Mouse (Mus musculus) limb, embryonic 10.5 days (tissue): Measurements from ENCODE around the gene Slc28a2. TPM values are rescaled to one million over a fixed set of nuclear protein-coding genes. Genes with fewer than 3 reads are reported as not detected.
A peak's percentile ranks its signal among the peaks of the same experiment; 100 is the strongest.
"Not testable (repeated sequence)": the region's sequence is repeated elsewhere in the genome, so short reads cannot be mapped to it uniquely, and the experiment has no call there.

Source experiments
- DNase-seq: peaks from one replicate; pipeline ENCODE4 v3.0.0-alpha.2; 2017; ENCODE audit warnings: low spot score
- H3K27ac ChIP-seq: fragments of 300-500 bp; sonication (generic); 2 replicates; pipeline ENCODE4 v1.5.1; 2016; ENCODE audit warnings: mild to moderate bottlenecking
- H3K27me3 ChIP-seq: fragments of 300-500 bp; sonication (generic); 2 replicates; pipeline ENCODE4 v1.6.1; 2016; ENCODE audit warnings: low read depth, mild to moderate bottlenecking; ENCODE audit not compliant: poor library complexity, severe bottlenecking
- H3K36me3 ChIP-seq: fragments of 300-500 bp; sonication (generic); 2 replicates; pipeline ENCODE4 v1.6.1; 2016; ENCODE audit warnings: mild to moderate bottlenecking, moderate library complexity
- H3K4me1 ChIP-seq: fragments of 300-500 bp; sonication (generic); 2 replicates; pipeline ENCODE4 v1.6.1; 2016
- H3K4me3 ChIP-seq: fragments of 300-500 bp; sonication (generic); 2 replicates; pipeline ENCODE4 v1.5.1; 2016; ENCODE audit warnings: mild to moderate bottlenecking, moderate library complexity
- H3K9me3 ChIP-seq: fragments of 300-500 bp; sonication (generic); replicated peaks from 2 replicates; pipeline ENCODE4 v1.6.1; 2016; ENCODE audit warnings: mild to moderate bottlenecking
- WGBS: fragments of 180-500 bp; shearing (Covaris S2); methylation state at CpG from one replicate; pipeline ENCODE4 v1.1.7; 2016; 5-methylcytosine and 5-hydroxymethylcytosine counted together
- polyA plus RNA-seq: library from polyadenylated mRNA; unstranded; fragments of >200 nt; fragmentation: Nextera tagmentation; extraction: Ambion mirVana; gene quantifications from 2 replicates; pipeline ENCODE4 v1.2.1, GENCODE M21; 2016

Slc28a2 gene
- polyA plus RNA-seq: 0.09 TPM in 1 of 2 replicates, not detected in the other

GRCm38 (mm10) chr2:122426200-122426599, at the start of gene Slc28a2:
Gene Slc28a2 (plus strand): TSS chr2:122426477.
- not testable (repeated sequence) for H3K27ac ChIP-seq, H3K9me3 ChIP-seq, H3K36me3 ChIP-seq, DNase-seq, H3K4me3 ChIP-seq, H3K4me1 ChIP-seq, H3K27me3 ChIP-seq
- WGBS: 47% methylated on average over 3 of the region's 3 CpGs

DNA sequence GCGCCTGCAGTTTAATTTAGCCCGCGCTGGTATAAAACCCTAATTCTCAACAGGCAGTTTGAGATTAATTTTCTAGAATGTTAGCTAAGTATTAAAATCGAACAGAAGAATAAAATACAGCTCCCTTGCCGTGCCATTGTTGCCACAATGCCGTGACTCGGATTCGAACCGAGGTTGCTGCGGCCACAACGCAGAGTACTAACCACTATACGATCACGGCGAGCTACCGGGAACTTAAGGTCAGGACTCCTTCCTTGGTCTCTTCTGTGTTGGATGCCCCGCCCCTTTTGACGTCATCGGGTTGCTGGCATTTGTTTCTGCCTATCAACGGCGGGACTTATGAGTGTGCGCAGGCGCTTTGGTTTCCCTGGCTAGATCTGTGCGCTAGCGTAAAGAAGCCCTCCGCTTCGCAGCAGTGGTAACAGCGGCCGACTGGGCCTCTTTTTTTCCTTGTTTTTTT, 49.0 kb upstream of the Slc28a2 start:
- Histone ChIP-seq H3K36me3 (no peaks in the 10 kb centered on the region), H3K9me3 (no peaks in the 10 kb centered on the region), H3K27me3 (no peaks in the 10 kb centered on the region), H3K4me1 (peaks cover 15% of the 10 kb centered on the region), H3K27ac (peak overlapping the region; percentile 90), H3K4me3 (peak overlapping the region; percentile 71)
- DNase-seq: peak; percentile 96
- WGBS: under 1% methylated on average over 28 of the region's 28 CpGs

DNA sequence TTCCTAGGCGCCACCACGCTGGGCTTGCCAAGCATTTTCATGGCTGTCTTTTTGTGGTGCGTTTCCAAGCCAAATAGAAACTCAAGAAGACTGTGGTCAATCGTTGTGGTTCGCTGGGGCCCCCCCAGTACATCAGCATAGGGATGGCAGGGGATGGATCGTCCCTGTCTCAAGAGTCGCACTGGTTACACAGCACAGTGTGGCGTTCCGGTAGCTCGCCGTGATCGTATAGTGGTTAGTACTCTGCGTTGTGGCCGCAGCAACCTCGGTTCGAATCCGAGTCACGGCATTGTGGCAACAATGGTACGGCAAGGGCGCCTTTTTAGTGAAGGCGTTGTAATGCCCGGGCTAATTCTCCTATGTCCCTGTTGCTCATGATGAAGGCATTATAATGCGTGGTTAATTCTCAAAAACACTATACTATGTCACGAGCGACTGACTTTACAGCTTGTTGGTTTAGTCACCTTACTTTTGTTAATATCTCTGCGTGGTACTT, 48.5 kb upstream of the Slc28a2 start:
- Histone ChIP-seq H3K4me1 (peaks cover 15% of the 10 kb centered on the region), H3K27ac (peak overlapping the region; percentile 90)

GRCm38 (mm10) chr2:122378421-122379291, 47.6 kb upstream of the Slc28a2 start:
- Histone ChIP-seq H3K9me3 (no peaks in the 10 kb centered on the region), H3K4me3 (peak overlapping the region; percentile 71), H3K27me3 (no peaks in the 10 kb centered on the region), H3K36me3 (no peaks in the 10 kb centered on the region), H3K4me1 (peaks cover 15% of the 10 kb centered on the region), H3K27ac (peak overlapping the region; percentile 90)
- 20% methylated on average over 8 of the region's 8 CpGs for WGBS
- DNase-seq: no peak

More for the DNA sequence above, 48.5 kb upstream of the Slc28a2 start:
- peak; percentile 88 for DNase-seq
- Histone ChIP-seq H3K4me3 (peak overlapping the region; percentile 71), H3K36me3 (no peaks in the 10 kb centered on the region), H3K27me3 (no peaks in the 10 kb centered on the region), H3K9me3 (no peaks in the 10 kb centered on the region)
- WGBS: under 1% methylated on average over 26 of the region's 26 CpGs

- H3K27ac ChIP-seq: no peak overlapping the region
- 46% methylated on average over 2 of the region's 2 CpGs for WGBS
- no peaks in the 10 kb centered on the region for H3K27me3 ChIP-seq
- no peaks in the 10 kb centered on the region for H3K36me3 ChIP-seq
- H3K4me3 ChIP-seq: no peak overlapping the region
- no peak for DNase-seq
- peaks cover 15% of the 10 kb centered on the region for H3K4me1 ChIP-seq
- no peaks in the 10 kb centered on the region for H3K9me3 ChIP-seq
These were observed 47.0 kb upstream of the Slc28a2 start for GRCm38 (mm10) chr2:122379292-122379650.

DNA sequence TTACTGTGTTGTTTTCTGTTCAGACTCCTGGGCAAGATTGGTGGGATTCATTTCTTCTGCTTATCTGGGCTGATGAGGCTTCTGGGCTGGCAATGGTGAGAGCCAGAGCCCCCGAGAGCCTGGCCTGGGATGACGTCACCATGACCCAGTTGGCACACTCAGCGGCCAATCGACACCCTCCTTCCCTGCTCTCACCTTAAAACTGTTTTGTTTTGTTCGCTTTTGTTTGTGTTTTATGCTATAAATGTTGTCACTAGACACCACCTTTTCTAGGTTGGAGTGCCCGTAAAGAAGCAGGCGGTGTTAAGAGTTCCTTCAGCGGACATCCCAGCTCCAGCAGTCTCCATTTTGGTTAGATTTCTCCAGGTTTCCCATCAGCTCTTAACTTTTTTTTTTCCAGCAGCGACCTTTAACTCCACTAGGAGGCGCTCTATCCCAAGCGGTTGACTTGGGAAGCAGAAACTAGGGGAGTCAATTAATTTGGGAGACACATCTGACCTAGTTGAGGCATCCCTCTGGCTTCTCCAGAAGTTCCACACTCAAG, 45.4 kb upstream of the Slc28a2 start:
- no peaks in the 10 kb centered on the region for H3K36me3 ChIP-seq
- WGBS: 10% methylated on average over 11 of the region's 11 CpGs
- H3K27ac ChIP-seq: peak overlapping the region; percentile 15; the same call in 1 of the 2 replicates
- no peaks in the 10 kb centered on the region for H3K27me3 ChIP-seq
- peaks cover 15% of the 10 kb centered on the region for H3K4me1 ChIP-seq
- H3K9me3 ChIP-seq: no peaks in the 10 kb centered on the region
- peak overlapping the region; percentile 35 for H3K4me3 ChIP-seq
- DNase-seq: peak; percentile 63

- no peak overlapping the region for H3K27ac ChIP-seq
- H3K4me3 ChIP-seq: no peak overlapping the region
- no peak for DNase-seq
- H3K36me3 ChIP-seq: no peaks in the 10 kb centered on the region
- H3K4me1 ChIP-seq: peaks cover 12% of the 10 kb centered on the region
- WGBS: 75% methylated on average over 16 of the region's 16 CpGs
- H3K9me3 ChIP-seq: no peaks in the 10 kb centered on the region
- no peaks in the 10 kb centered on the region for H3K27me3 ChIP-seq
These were observed 44.8 kb upstream of the Slc28a2 start for GRCm38 (mm10) chr2:122381329-122382103.

- no peaks in the 10 kb centered on the region for H3K27me3 ChIP-seq
- peaks cover 12% of the 10 kb centered on the region for H3K4me1 ChIP-seq
- H3K4me3 ChIP-seq: no peak overlapping the region
- no peaks in the 10 kb centered on the region for H3K36me3 ChIP-seq
- H3K27ac ChIP-seq: no peak overlapping the region
- 79% methylated on average over 6 of the region's 6 CpGs for WGBS
- H3K9me3 ChIP-seq: no peaks in the 10 kb centered on the region
- no peak for DNase-seq
These were observed 44.2 kb upstream of the Slc28a2 start for GRCm38 (mm10) chr2:122382121-122382520.

DNA sequence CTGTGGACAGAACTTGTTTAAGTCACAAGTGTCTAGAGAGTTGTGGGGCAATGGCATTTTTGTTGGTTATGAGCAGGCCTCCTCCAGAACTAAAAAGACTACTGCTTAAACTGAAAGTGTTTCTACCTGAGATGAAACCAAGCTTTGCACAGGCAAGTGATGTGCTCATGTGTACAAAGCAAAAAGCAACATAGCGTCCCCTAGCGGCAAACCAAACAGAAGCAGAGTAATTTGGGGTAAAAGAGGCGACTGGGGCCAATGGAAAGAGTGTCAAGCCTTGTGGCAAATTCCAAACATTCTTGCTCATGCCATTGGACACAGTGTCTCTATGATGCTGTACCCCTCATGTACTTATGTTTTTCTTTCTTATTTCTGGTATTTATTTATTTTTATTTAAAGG, 41.2 kb upstream of the Slc28a2 start:
- H3K36me3 ChIP-seq: no peaks in the 10 kb centered on the region
- peaks cover 4% of the 10 kb centered on the region for H3K4me1 ChIP-seq
- DNase-seq: no peak
- WGBS: 43% methylated on average over 3 of the region's 3 CpGs
- H3K27ac ChIP-seq: no peak overlapping the region
- H3K27me3 ChIP-seq: no peaks in the 10 kb centered on the region
- H3K9me3 ChIP-seq: no peaks in the 10 kb centered on the region
- no peak overlapping the region for H3K4me3 ChIP-seq

GRCm38 (mm10) chr2:122387135-122387534, 39.1 kb upstream of the Slc28a2 start:
- WGBS: 95% methylated on average over 3 of the region's 3 CpGs
- not testable (repeated sequence) for H3K27ac ChIP-seq, H3K9me3 ChIP-seq, H3K4me3 ChIP-seq, H3K36me3 ChIP-seq, H3K4me1 ChIP-seq, DNase-seq, H3K27me3 ChIP-seq

GRCm38 (mm10) chr2:122396150-122396549, 30.1 kb upstream of the Slc28a2 start:
- Histone ChIP-seq H3K27me3 (no peaks in the 10 kb centered on the region), H3K27ac (no peak overlapping the region), H3K4me3 (no peak overlapping the region), H3K9me3 (no peaks in the 10 kb centered on the region), H3K36me3 (no peaks in the 10 kb centered on the region), H3K4me1 (no peaks in the 10 kb centered on the region)
- no peak for DNase-seq
- 88% methylated on average over 1 of the region's 1 CpGs for WGBS

GRCm38 (mm10) chr2:122407607-122408006, 18.7 kb upstream of the Slc28a2 start:
- H3K27me3 ChIP-seq: no peaks in the 10 kb centered on the region
- no peak overlapping the region for H3K4me3 ChIP-seq
- no peak overlapping the region for H3K27ac ChIP-seq
- no peaks in the 10 kb centered on the region for H3K36me3 ChIP-seq
- no peaks in the 10 kb centered on the region for H3K4me1 ChIP-seq
- no peaks in the 10 kb centered on the region for H3K9me3 ChIP-seq
- no peak for DNase-seq
- WGBS: 88% methylated on average over 2 of the region's 2 CpGs
